Mouse (Mus musculus): Measurements from ENCODE around the gene Macrod2. TPM values are rescaled to one million over a fixed set of nuclear protein-coding genes. Genes with fewer than 3 reads are reported as not detected.

Macrod2 gene
- polyA plus RNA-seq, 1 experiment from 2014 or later: 25.7 TPM

- no peaks in the 10 kb centered on the region for H3K36me3 ChIP-seq (ENCODE audit: control insufficient read depth, insufficient read depth)
- H3K27me3 ChIP-seq (replicated peaks; ENCODE audit: control insufficient read depth, insufficient read depth, low read length): no peaks in the 10 kb centered on the region
- WGBS: 79% methylated on average over 6 of the region's 6 CpGs
- no peak overlapping the region for H3K4me3 ChIP-seq (ENCODE audit: low read depth, low read length)
- no peak overlapping the region for H3K27ac ChIP-seq (ENCODE audit: low read depth, low read length)
- no peak overlapping the region for H3K4me2 ChIP-seq (replicated peaks; ENCODE audit: low read depth)
- H3K9me3 ChIP-seq (ENCODE audit: control insufficient read depth): no peaks in the 10 kb centered on the region
- H3K9ac ChIP-seq (ENCODE audit: low read depth, low read length): no peak overlapping the region
- no peak for ATAC-seq
- TF ChIP-seq CTCF (IDR thresholded peaks at IDR 0.05; ENCODE audit: low read depth): no peak
- H3K4me1 ChIP-seq (replicated peaks; ENCODE audit: control insufficient read depth, insufficient read depth, low read length): no peaks in the 10 kb centered on the region
Observed at GRCm38 (mm10) chr2:141229820-141230219, 834.7 kb downstream of the Macrod2 start.

GRCm38 (mm10) chr2:141231011-141231668 lies 836.0 kb downstream of the Macrod2 start:
- Histone ChIP-seq H3K27ac (ENCODE audit: low read depth, low read length) (no peak overlapping the region), H3K4me3 (ENCODE audit: low read depth, low read length) (no peak overlapping the region), H3K4me2 (replicated peaks; ENCODE audit: low read depth) (no peak overlapping the region), H3K9me3 (ENCODE audit: control insufficient read depth) (no peaks in the 10 kb centered on the region), H3K36me3 (ENCODE audit: control insufficient read depth, insufficient read depth) (no peaks in the 10 kb centered on the region), H3K4me1 (replicated peaks; ENCODE audit: control insufficient read depth, insufficient read depth, low read length) (no peaks in the 10 kb centered on the region), H3K9ac (ENCODE audit: low read depth, low read length) (no peak overlapping the region), H3K27me3 (replicated peaks; ENCODE audit: control insufficient read depth, insufficient read depth, low read length) (no peaks in the 10 kb centered on the region)
- no peak for TF ChIP-seq CTCF (IDR thresholded peaks at IDR 0.05; ENCODE audit: low read depth)
- no peak for ATAC-seq
- 39% methylated on average over 16 of the region's 16 CpGs for WGBS

GRCm38 (mm10) chr2:141234306-141234705 lies 839.2 kb downstream of the Macrod2 start:
- ATAC-seq: no peak
- no peak overlapping the region for H3K4me2 ChIP-seq (replicated peaks; ENCODE audit: low read depth)
- H3K36me3 ChIP-seq (ENCODE audit: control insufficient read depth, insufficient read depth): no peaks in the 10 kb centered on the region
- H3K9ac ChIP-seq (ENCODE audit: low read depth, low read length): no peak overlapping the region
- 73% methylated on average over 8 of the region's 8 CpGs for WGBS
- no peak overlapping the region for H3K4me3 ChIP-seq (ENCODE audit: low read depth, low read length)
- no peaks in the 10 kb centered on the region for H3K27me3 ChIP-seq (replicated peaks; ENCODE audit: control insufficient read depth, insufficient read depth, low read length)
- no peaks in the 10 kb centered on the region for H3K4me1 ChIP-seq (replicated peaks; ENCODE audit: control insufficient read depth, insufficient read depth, low read length)
- H3K9me3 ChIP-seq (ENCODE audit: control insufficient read depth): no peaks in the 10 kb centered on the region
- no peak for TF ChIP-seq CTCF (IDR thresholded peaks at IDR 0.05; ENCODE audit: low read depth)
- no peak overlapping the region for H3K27ac ChIP-seq (ENCODE audit: low read depth, low read length)

- no peak for TF ChIP-seq CTCF (IDR thresholded peaks at IDR 0.05; ENCODE audit: low read depth)
- no peak for ATAC-seq
- Histone ChIP-seq H3K4me3 (ENCODE audit: low read depth, low read length) (no peak overlapping the region), H3K9me3 (ENCODE audit: control insufficient read depth) (no peaks in the 10 kb centered on the region), H3K36me3 (ENCODE audit: control insufficient read depth, insufficient read depth) (no peaks in the 10 kb centered on the region), H3K4me1 (replicated peaks; ENCODE audit: control insufficient read depth, insufficient read depth, low read length) (no peaks in the 10 kb centered on the region), H3K9ac (ENCODE audit: low read depth, low read length) (no peak overlapping the region), H3K4me2 (replicated peaks; ENCODE audit: low read depth) (no peak overlapping the region), H3K27ac (ENCODE audit: low read depth, low read length) (no peak overlapping the region), H3K27me3 (replicated peaks; ENCODE audit: control insufficient read depth, insufficient read depth, low read length) (no peaks in the 10 kb centered on the region)
- WGBS: 42% methylated on average over 5 of the region's 5 CpGs
Observed at GRCm38 (mm10) chr2:141234724-141235453, 839.8 kb downstream of the Macrod2 start.

- no peaks in the 10 kb centered on the region for H3K9me3 ChIP-seq (ENCODE audit: control insufficient read depth)
- no peak overlapping the region for H3K9ac ChIP-seq (ENCODE audit: low read depth, low read length)
- H3K4me3 ChIP-seq (ENCODE audit: low read depth, low read length): no peak overlapping the region
- TF ChIP-seq CTCF (IDR thresholded peaks at IDR 0.05; ENCODE audit: low read depth): no peak
- no peaks in the 10 kb centered on the region for H3K4me1 ChIP-seq (replicated peaks; ENCODE audit: control insufficient read depth, insufficient read depth, low read length)
- H3K27me3 ChIP-seq (replicated peaks; ENCODE audit: control insufficient read depth, insufficient read depth, low read length): no peaks in the 10 kb centered on the region
- ATAC-seq: peak; percentile 90
- H3K4me2 ChIP-seq (replicated peaks; ENCODE audit: low read depth): no peak overlapping the region
- H3K27ac ChIP-seq (ENCODE audit: low read depth, low read length): no peak overlapping the region
- no peaks in the 10 kb centered on the region for H3K36me3 ChIP-seq (ENCODE audit: control insufficient read depth, insufficient read depth)
- WGBS: 34% methylated on average over 2 of the region's 2 CpGs
Observed at GRCm38 (mm10) chr2:141247680-141248079, 852.6 kb downstream of the Macrod2 start.

- Histone ChIP-seq H3K9ac (ENCODE audit: low read depth, low read length) (no peak overlapping the region), H3K4me2 (replicated peaks; ENCODE audit: low read depth) (no peak overlapping the region), H3K9me3 (ENCODE audit: control insufficient read depth) (no peaks in the 10 kb centered on the region), H3K36me3 (ENCODE audit: control insufficient read depth, insufficient read depth) (no peaks in the 10 kb centered on the region), H3K27ac (ENCODE audit: low read depth, low read length) (no peak overlapping the region), H3K4me1 (replicated peaks; ENCODE audit: control insufficient read depth, insufficient read depth, low read length) (no peaks in the 10 kb centered on the region), H3K27me3 (replicated peaks; ENCODE audit: control insufficient read depth, insufficient read depth, low read length) (no peaks in the 10 kb centered on the region), H3K4me3 (ENCODE audit: low read depth, low read length) (no peak overlapping the region)
- no peak for ATAC-seq
- 82% methylated on average over 4 of the region's 4 CpGs for WGBS
- TF ChIP-seq CTCF (IDR thresholded peaks at IDR 0.05; ENCODE audit: low read depth): no peak
Observed at GRCm38 (mm10) chr2:141264582-141264981, 869.5 kb downstream of the Macrod2 start.

Data from intestine, postnatal 0 days (tissue).